Mouse (Mus musculus): Measurements from ENCODE around the gene Olfr351. TPM values are rescaled to one million over a fixed set of nuclear protein-coding genes. Genes with fewer than 3 reads are reported as not detected.

Olfr351 gene
- not detected for total RNA-seq (2021)
- long read RNA-seq, experiment 1 = 0 reads
- long read RNA-seq, experiment 2 = 0 reads

DNA sequence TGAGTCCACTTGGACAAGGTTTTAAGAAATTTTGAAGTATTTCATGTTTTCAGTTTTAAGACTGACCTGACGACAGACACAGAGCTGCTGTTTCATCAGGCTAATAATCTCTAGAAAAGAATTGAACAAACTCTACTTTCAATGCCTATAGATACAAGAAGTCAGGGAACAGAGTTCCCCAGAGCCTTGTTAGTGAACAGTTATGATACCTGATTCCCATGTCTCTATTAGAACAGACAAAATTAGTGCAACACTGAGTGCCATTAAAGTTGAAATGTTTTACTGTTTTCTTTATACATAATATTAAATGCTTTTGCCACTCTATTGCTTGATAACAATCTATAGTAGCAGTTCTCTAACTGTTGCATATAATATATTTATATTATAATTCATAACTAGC is at the start of gene Olfr351:
Gene Olfr351 (minus strand): TSS at position 101 of the 400 bp plus-strand sequence.
- TF ChIP-seq CTCF (IDR thresholded peaks at IDR 0.05) = no peak
- DNase-seq = no peak
- Histone ChIP-seq H3K4me3 (no peak within 1 kb of the TSS), H3K27ac (no peak within 1 kb of the TSS)
- intact Hi-C loops (cut with DNase I) = no loop called here

DNA sequence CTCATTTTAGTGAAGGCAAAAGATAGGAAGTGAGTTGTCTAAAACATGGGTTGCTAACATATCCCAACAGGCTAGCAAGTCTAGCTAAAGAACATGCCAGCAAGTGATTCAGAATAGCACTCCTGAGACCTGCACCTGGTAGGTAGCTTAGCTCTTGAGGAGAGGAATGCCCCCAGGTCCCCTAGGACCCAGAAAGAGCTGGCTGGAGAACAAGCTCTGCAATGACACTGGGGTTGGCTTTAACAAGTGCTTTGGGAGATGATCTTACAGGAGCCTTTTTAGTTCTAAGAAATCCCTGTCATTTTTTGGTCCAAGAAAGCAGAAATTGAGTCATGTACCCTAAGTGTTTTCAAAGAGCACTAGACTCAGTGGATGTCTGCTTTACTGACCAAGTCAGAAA is 42.9 kb upstream of the Olfr351 start, which contains the start of gene Olfr354:
Gene Olfr354 (plus strand): TSS at position 301 of the 400 bp plus-strand sequence.
- no peak for DNase-seq
- intact Hi-C loops (cut with DNase I) = no loop called here
- Histone ChIP-seq H3K27ac (no peak within 1 kb of the TSS), H3K4me3 (no peak within 1 kb of the TSS)
- no peak for TF ChIP-seq CTCF (IDR thresholded peaks at IDR 0.05)

DNA sequence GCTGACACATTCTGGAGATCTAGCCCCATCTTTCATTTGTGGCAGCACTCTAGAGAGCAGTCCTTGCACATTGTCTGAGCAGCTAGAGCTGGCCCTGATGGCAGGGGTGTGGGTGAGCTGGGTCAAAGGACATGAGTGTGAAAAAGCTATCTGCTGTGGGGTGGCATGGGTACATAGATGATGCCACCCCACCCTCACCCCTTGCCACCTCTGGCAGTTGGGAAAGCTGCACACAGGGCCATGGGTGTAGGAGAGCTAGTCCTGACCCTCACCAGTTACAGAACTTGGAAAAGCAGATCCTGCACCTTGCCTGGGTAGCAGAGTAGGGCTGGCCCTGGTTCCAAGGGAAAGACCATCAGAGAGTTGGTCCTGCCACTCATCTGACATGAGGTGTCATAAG is 34.7 kb upstream of the Olfr351 start:
- TF ChIP-seq CTCF (IDR thresholded peaks at IDR 0.05) = no peak
- no peak for DNase-seq
- intact Hi-C loops (cut with DNase I) = no loop called here
- H3K4me3 ChIP-seq = no peak overlapping the region
- no peak overlapping the region for H3K27ac ChIP-seq

DNA sequence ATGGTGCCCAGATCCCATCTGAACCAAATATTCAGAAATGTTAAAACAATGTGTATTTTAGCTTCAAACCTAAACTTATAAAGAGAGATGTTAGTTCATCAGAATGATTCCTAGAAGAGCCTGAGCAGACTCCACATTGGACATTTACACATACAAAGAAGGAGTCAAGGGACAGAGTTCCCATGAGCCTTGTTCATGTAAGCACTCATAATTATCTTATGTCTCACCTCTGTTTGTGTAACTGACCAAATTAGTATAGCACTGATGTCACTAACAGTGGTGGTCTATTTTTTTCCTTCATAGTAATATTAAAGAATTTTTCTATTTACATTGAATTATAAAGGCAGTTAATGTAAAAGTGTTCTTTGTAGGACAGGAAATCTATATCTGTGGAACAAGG is 30.4 kb upstream of the Olfr351 start, which contains the start of gene Olfr353:
Gene Olfr353 (minus strand): TSS at position 101 of the 400 bp plus-strand sequence.
- intact Hi-C loops (cut with DNase I) = no loop called here
- no peak for DNase-seq
- TF ChIP-seq CTCF (IDR thresholded peaks at IDR 0.05) = no peak
- H3K27ac ChIP-seq = no peak within 1 kb of the TSS
- H3K4me3 ChIP-seq = no peak within 1 kb of the TSS

DNA sequence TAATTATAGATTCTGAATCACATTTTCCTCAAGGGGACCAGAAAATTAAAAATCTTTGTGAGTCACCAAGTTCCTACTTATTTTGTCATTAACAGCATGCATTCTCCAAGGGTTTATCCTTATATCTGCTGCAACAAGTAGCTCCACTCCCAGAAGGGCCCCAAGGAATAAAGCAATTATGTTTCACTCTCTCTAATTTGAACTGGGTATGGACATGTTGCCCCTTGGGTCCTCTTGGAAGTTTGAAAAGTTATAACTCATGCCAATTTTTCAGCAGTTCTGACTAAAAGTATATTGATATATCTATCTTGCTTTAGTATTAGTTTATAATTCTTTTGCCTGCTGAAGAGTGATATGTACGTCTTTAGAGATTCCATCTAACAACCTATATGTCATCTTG is 5.7 kb upstream of the Olfr351 start, which contains the start of gene Olfr352:
Gene Olfr352 (plus strand): TSS at position 301 of the 400 bp plus-strand sequence.
- DNase-seq = no peak
- intact Hi-C loops (cut with DNase I) = no loop called here
- H3K4me3 ChIP-seq = no peak within 1 kb of the TSS
- H3K27ac ChIP-seq = no peak within 1 kb of the TSS
- TF ChIP-seq CTCF (IDR thresholded peaks at IDR 0.05) = no peak

DNA sequence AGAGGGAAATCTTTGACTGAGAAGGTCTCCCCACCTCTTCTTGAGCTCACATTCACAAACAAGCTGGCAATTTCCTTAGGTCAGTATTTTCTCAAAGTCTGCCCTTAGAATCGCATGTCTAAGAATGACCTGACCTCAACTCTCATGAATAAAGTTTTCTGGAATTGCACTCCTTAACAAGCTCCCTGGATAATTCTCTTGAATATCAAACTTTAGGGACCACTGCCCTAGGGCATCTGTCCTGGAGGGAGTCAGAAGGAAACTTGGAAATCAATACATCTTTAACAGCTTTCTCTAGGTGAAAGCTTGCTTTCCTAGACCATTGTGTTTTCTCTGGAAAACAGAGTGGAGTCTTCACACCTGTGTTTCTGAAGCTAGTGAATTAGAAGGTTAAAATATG is 16.4 kb downstream of the Olfr351 start, which contains the start of gene Olfr350:
Gene Olfr350 (plus strand): TSS at position 301 of the 400 bp plus-strand sequence.
- intact Hi-C loops (cut with DNase I) = no loop called here
- no peak for DNase-seq
- no peak within 1 kb of the TSS for H3K27ac ChIP-seq
- no peak for TF ChIP-seq CTCF (IDR thresholded peaks at IDR 0.05)
- no peak within 1 kb of the TSS for H3K4me3 ChIP-seq

DNA sequence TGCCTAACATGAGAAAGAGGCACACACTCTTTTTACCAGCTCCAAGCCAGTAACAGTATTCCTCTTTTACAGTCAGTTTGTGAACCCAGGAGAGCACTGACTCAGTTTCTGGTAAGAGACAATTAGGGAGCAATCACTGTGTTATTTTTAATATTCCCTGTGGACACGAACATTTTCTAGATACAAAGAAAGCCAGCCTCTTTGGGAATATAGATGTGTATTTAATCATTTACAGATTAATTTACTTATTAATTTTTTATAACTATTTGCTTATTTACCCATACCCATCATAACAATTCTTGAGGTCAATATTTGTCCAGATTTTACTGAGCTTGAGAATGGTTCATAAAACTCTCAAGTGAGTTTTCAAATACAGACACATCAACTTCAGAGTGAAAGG is 45.5 kb downstream of the Olfr351 start, which contains the start of gene Olfr3:
Gene Olfr3 (minus strand): TSS at position 101 of the 400 bp plus-strand sequence.
- no peak within 1 kb of the TSS for H3K27ac ChIP-seq
- intact Hi-C loops (cut with DNase I) = no loop called here
- TF ChIP-seq CTCF (IDR thresholded peaks at IDR 0.05) = no peak
- H3K4me3 ChIP-seq = no peak within 1 kb of the TSS
- no peak for DNase-seq

Other genes with a start within 250 kb of the Olfr351 start
- gene Olfr345, start 222.6 kb downstream of the Olfr351 start, total RNA-seq (2021) = not detected
- gene Olfr346, start 176.9 kb downstream of the Olfr351 start, total RNA-seq (2021) = not detected
- gene Olfr347, start 130.8 kb downstream of the Olfr351 start, total RNA-seq (2021) = not detected
- gene Olfr348, start 78.4 kb downstream of the Olfr351 start, total RNA-seq (2021) = not detected
- gene Olfr50, start 72.1 kb downstream of the Olfr351 start, total RNA-seq (2021) = not detected
- not detected for gene Olfr3, start 45.6 kb downstream of the Olfr351 start, total RNA-seq (2021)
- gene Olfr350, start 16.4 kb downstream of the Olfr351 start, total RNA-seq (2021) = not detected
- not detected for gene Olfr352, start 5.8 kb upstream of the Olfr351 start, total RNA-seq (2021)
- not detected for gene Olfr353, start 30.3 kb upstream of the Olfr351 start, total RNA-seq (2021)
- gene Olfr354, start 43.0 kb upstream of the Olfr351 start, total RNA-seq (2021) = not detected
- not detected for gene Olfr355, start 66.2 kb upstream of the Olfr351 start, total RNA-seq (2021)
- gene Olfr356, start 74.5 kb upstream of the Olfr351 start, total RNA-seq (2021) = not detected
- not detected for gene Olfr357, start 131.2 kb upstream of the Olfr351 start, total RNA-seq (2021)
- gene Olfr358, start 146.7 kb upstream of the Olfr351 start, total RNA-seq (2021) = not detected
- gene Olfr360, start 203.1 kb upstream of the Olfr351 start, total RNA-seq (2021) = not detected
- not detected for gene Olfr361, start 226.6 kb upstream of the Olfr351 start, total RNA-seq (2021)